Mouse (Mus musculus): ENCODE measurements around the gene Bcl11b. TPM values are rescaled to one million over a fixed set of nuclear protein-coding genes. Genes with fewer than 3 reads are reported as not detected.

Bcl11b gene
- polyA plus RNA-seq, 1 experiment from 2014 or later = 4.4 TPM

GRCm38 (mm10) chr12:107876237-107876636 lies 127.2 kb downstream of the Bcl11b start:
- Histone ChIP-seq H3K4me1 (ENCODE audit: control insufficient read depth in 2 of 2, insufficient read depth in 2 of 2, low read length in 2 of 2) (no peaks in the 10 kb centered on the region; a peak in 1 of 4 replicates), H3K36me3 (ENCODE audit: control insufficient read depth, insufficient read depth, low read length) (no peaks in the 10 kb centered on the region), H3K9ac (ENCODE audit: low read length) (no peak overlapping the region), H3K27ac (replicated peaks in 1 of 2; ENCODE audit: control insufficient read depth in 1 of 2, insufficient read depth in 1 of 2, low read depth in 2 of 2, low read length in 2 of 2) (no peak overlapping the region), H3K9me3 (ENCODE audit: control insufficient read depth, low read length) (peaks cover 7% of the 10 kb centered on the region; the same call in 1 of the 2 replicates), H3K4me3 (ENCODE audit: control insufficient read depth in 1 of 2, insufficient read depth in 1 of 2, low read depth in 1 of 2, low read length in 2 of 2) (no peak overlapping the region), H3K4me2 (ENCODE audit: low read length) (no peak overlapping the region), H3K27me3 (ENCODE audit: control insufficient read depth, insufficient read depth, low read length) (no peaks in the 10 kb centered on the region)
- WGBS = 88% methylated on average over 9 of the region's 9 CpGs
- no peak for ATAC-seq (ENCODE audit: insufficient number of reproducible peaks, insufficient read depth, low FRiP score, low read depth)

DNA sequence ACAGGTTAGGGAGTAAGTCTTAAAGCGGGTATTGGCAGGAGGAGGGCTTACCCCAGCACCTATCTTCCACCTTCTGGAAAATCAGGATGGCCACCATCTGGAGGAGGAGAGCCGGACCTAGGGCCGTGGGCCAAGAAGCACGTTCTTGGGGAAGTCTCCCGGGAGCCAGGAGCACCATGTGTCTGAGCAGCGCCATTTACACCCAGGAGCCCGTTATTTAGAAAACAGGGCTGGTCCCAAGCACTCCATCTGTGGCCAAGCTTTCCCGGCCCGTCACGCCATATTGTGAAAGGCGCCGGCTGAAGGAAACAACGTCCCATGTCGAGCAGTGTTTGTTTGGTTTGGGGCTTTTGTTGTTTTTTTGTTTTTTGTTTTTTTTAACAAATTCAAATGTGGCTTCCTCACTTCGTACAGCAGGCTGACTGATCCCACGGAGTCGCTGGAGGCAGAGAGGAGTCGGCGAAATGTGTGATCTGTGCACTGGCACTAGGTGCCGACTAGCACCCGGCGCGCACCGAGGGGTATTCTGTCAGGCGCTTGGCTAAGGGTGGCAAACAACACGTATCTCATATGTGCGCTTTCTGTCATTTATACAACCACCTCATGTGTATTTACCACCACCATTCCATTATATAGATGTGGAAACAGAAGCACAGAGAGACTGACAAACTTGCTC lies 128.8 kb downstream of the Bcl11b start:
- 89% methylated on average over 27 of the region's 27 CpGs for whole genome bisulfite sequencing
- no peak overlapping the region for H3K27ac ChIP-seq (replicated peaks in 1 of 2; ENCODE audit: control insufficient read depth in 1 of 2, insufficient read depth in 1 of 2, low read depth in 2 of 2, low read length in 2 of 2)
- H3K36me3 ChIP-seq (ENCODE audit: control insufficient read depth, insufficient read depth, low read length) = no peaks in the 10 kb centered on the region
- ATAC-seq (ENCODE audit: insufficient number of reproducible peaks, insufficient read depth, low FRiP score, low read depth) = no peak
- peaks cover 7% of the 10 kb centered on the region; the same call in 1 of the 2 replicates for H3K9me3 ChIP-seq (ENCODE audit: control insufficient read depth, low read length)
- no peak overlapping the region for H3K9ac ChIP-seq (ENCODE audit: low read length)
- H3K4me3 ChIP-seq (ENCODE audit: control insufficient read depth in 1 of 2, insufficient read depth in 1 of 2, low read depth in 1 of 2, low read length in 2 of 2) = no peak overlapping the region
- H3K4me1 ChIP-seq (ENCODE audit: control insufficient read depth in 2 of 2, insufficient read depth in 2 of 2, low read length in 2 of 2) = no peaks in the 10 kb centered on the region
- no peak overlapping the region for H3K4me2 ChIP-seq (ENCODE audit: low read length)
- no peaks in the 10 kb centered on the region for H3K27me3 ChIP-seq (ENCODE audit: control insufficient read depth, insufficient read depth, low read length)

DNA sequence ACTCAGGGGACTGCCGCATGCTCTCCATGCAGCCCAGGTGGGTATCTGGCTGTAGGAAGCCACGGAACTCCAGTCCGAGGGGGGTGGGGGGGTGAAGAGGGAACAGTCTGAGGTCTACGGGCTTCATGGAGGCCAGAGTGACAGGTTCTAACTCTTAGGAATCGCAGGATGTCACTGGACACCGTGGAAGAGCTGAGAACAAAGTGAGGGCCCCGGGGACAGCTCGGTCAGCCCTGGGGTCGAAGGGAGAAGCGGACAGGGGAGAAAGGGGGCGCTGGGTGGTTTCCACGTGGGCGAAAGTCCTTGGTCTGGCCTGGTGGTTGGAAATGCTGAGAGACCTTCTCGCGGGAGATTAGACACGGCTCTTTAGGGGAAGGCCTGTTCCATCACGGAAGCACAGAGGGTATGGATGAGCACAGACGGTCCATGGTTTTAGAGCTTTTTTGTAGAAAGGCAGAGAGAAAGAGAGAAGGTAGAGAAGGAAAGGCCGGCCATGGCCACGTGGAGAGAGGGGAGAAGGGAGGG lies 133.8 kb downstream of the Bcl11b start:
- Histone ChIP-seq H3K27ac (replicated peaks in 1 of 2; ENCODE audit: control insufficient read depth in 1 of 2, insufficient read depth in 1 of 2, low read depth in 2 of 2, low read length in 2 of 2) (no peak overlapping the region), H3K9me3 (ENCODE audit: control insufficient read depth, low read length) (no peaks in the 10 kb centered on the region), H3K4me2 (ENCODE audit: low read length) (no peak overlapping the region), H3K36me3 (ENCODE audit: control insufficient read depth, insufficient read depth, low read length) (no peaks in the 10 kb centered on the region), H3K9ac (ENCODE audit: low read length) (no peak overlapping the region), H3K4me1 (ENCODE audit: control insufficient read depth in 2 of 2, insufficient read depth in 2 of 2, low read length in 2 of 2) (no peaks in the 10 kb centered on the region), H3K4me3 (ENCODE audit: control insufficient read depth in 1 of 2, insufficient read depth in 1 of 2, low read depth in 1 of 2, low read length in 2 of 2) (no peak overlapping the region), H3K27me3 (ENCODE audit: control insufficient read depth, insufficient read depth, low read length) (no peaks in the 10 kb centered on the region)
- WGBS = 79% methylated on average over 20 of the region's 20 CpGs
- no peak for ATAC-seq (ENCODE audit: insufficient number of reproducible peaks, insufficient read depth, low FRiP score, low read depth)

DNA sequence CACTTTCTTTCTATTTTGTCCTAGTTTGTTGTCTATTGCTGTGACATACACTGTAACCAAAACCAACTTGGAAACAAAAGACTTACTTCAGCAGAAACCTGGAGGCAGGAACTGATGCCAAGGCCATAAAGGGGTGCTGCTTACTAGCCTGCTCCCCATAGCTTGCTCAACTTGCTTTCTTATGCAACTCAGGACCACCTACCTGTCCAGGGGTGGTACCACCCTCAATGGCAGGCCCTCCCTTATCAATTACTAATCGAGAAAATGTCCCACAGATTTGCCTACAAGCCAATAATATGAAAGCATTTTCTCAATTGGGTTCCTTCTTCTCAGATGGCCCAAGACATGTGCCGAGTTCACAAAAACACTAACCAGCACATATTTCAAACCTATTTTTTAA lies 135.1 kb downstream of the Bcl11b start:
- WGBS = 89% methylated on average over 2 of the region's 2 CpGs
- ATAC-seq (ENCODE audit: insufficient number of reproducible peaks, insufficient read depth, low FRiP score, low read depth) = no peak
- Histone ChIP-seq H3K27ac (replicated peaks in 1 of 2; ENCODE audit: control insufficient read depth in 1 of 2, insufficient read depth in 1 of 2, low read depth in 2 of 2, low read length in 2 of 2) (no peak overlapping the region), H3K4me2 (ENCODE audit: low read length) (no peak overlapping the region), H3K9ac (ENCODE audit: low read length) (no peak overlapping the region), H3K36me3 (ENCODE audit: control insufficient read depth, insufficient read depth, low read length) (no peaks in the 10 kb centered on the region), H3K27me3 (ENCODE audit: control insufficient read depth, insufficient read depth, low read length) (no peaks in the 10 kb centered on the region), H3K4me3 (ENCODE audit: control insufficient read depth in 1 of 2, insufficient read depth in 1 of 2, low read depth in 1 of 2, low read length in 2 of 2) (no peak overlapping the region), H3K9me3 (ENCODE audit: control insufficient read depth, low read length) (no peaks in the 10 kb centered on the region), H3K4me1 (ENCODE audit: control insufficient read depth in 2 of 2, insufficient read depth in 2 of 2, low read length in 2 of 2) (no peaks in the 10 kb centered on the region)

Other genes with a start within 250 kb of the Bcl11b start
- gene Setd3, start 175.7 kb upstream of the Bcl11b start, polyA plus RNA-seq (2014; fragmentation: Nextera tagmentation; extraction: Ambion mirVana) = 60.4 and 68.2 TPM in 2 replicates
- gene Ccnk, start 176.0 kb upstream of the Bcl11b start, polyA plus RNA-seq (2014; fragmentation: Nextera tagmentation; extraction: Ambion mirVana) = 3.2 and 3.9 TPM in 2 replicates